Mouse (Mus musculus) adrenal gland, postnatal 36 days (tissue): ENCODE measurements at regions not wholly inside any gene's neighbourhood (a gene's known extent, or its start where the extent isn't known, plus 50 kb on each side); places are given as distances from the start of the nearest gene placed in this dataset.

ENCODE experiments used
- DNase-seq, 2 experiments: peaks; one replicate each; pipeline ENCODE4 v3.0.0; 2021; ENCODE audit warnings: mixed read lengths in 1 of 2

DNA sequence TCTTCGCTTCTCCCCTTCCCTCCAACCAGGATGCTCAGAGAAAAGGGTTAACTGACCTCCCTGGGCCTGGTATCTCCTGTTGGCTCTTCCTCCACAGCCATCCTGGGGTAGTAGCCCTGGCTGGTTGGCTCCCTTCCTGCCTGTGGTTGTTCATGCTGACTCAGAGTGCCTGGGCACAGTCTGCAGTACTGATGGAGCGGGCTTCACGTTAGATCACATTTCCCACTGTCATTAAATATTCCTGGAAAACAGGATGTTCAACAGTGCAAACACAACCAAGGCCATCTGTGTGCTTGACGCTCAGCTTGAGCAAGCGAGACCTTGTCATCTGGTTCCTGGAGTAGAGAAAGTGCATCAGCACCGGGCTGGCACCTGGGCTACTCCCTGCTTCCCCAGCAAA lies 53.6 kb upstream of the Spdye4c start:
- DNase-seq = peak; percentile 60 to 65

DNA sequence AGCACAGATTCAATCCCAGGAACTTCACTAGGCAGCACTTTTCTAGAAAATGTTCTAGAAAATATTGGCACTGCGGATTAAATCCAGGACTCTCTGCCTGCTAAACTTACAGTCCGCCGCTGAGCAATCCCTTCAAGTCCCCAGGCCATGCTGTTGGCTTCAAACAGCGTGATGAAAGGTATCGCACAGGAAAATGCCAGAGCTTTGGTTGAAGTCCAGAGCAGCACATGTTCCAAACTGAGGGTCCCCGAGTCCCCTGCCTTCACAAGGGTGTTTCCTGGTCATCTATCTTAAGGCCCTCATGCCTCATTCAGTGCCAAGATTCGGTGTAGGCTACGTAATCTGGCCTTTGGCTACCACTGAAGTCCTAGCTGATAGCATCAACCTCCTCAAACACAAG lies 52.3 kb upstream of the Spdye4c start:
- no peak for DNase-seq
